Mouse (Mus musculus) ES-E14 (cell line): ENCODE results near the gene Eif2b3. TPM values are rescaled to one million over a fixed set of nuclear protein-coding genes. Genes with fewer than 3 reads are reported as not detected.

Experiments
- DNase-seq: peaks from one replicate; pipeline ENCODE4 v3.0.0-alpha.2; 2013; ENCODE audit warnings: low read depth, low spot score
- H3K27ac ChIP-seq: 2 replicates; pipeline ENCODE4 v1.5.1; 2012; ENCODE audit warnings: low read depth, mild to moderate bottlenecking, low read length, moderate library complexity, mixed read lengths; ENCODE audit not compliant: poor library complexity, insufficient read depth, severe bottlenecking
- H3K36me3 ChIP-seq: 2 replicates; pipeline ENCODE4 v1.6.1; 2012; ENCODE audit warnings: mild to moderate bottlenecking, low read length, moderate library complexity, mixed read lengths; ENCODE audit not compliant: control insufficient read depth, poor library complexity, insufficient read depth, severe bottlenecking
- H3K4me1 ChIP-seq, 2 experiments: fragments of 150-350 bp in 1 of 2; sonication (generic) in 1 of 2; 2 replicates each; pipeline ENCODE4 v1.6.1; 2012; ENCODE audit warnings: low read length in 2 of 2, mild to moderate bottlenecking in 1 of 2, mixed read lengths in 1 of 2; ENCODE audit not compliant: control insufficient read depth in 2 of 2, insufficient read depth in 2 of 2, poor library complexity in 1 of 2
- H3K4me3 ChIP-seq, 2 experiments: fragments of 150-350 bp in 1 of 2; sonication (generic) in 1 of 2; 2 replicates each; pipeline ENCODE4 v1.5.1; 2012; ENCODE audit warnings: low read length in 2 of 2, low read depth in 1 of 2, mild to moderate bottlenecking in 1 of 2, mixed read lengths in 1 of 2; ENCODE audit not compliant: insufficient read depth in 1 of 2, poor library complexity in 1 of 2, severe bottlenecking in 1 of 2
- H3K9ac ChIP-seq: 2 replicates; pipeline ENCODE4 v1.6.1; 2012; ENCODE audit warnings: low read depth, mild to moderate bottlenecking, low read length, mixed read lengths; ENCODE audit not compliant: poor library complexity, insufficient read depth, severe bottlenecking
- H3K9me3 ChIP-seq: fragments of 150-350 bp; sonication (generic); 2 replicates; pipeline ENCODE4 v1.6.1; 2012; ENCODE audit warnings: low read depth, mild to moderate bottlenecking, low read length; ENCODE audit not compliant: control insufficient read depth, insufficient read depth
- CHD2 ChIP-seq: IDR thresholded peaks from 2 replicates; pipeline ENCODE4 v1.6.1; 2014; ENCODE audit warnings: mild to moderate bottlenecking, low read depth, low read length, inconsistent platforms
- HCFC1 ChIP-seq: IDR thresholded peaks from 2 replicates; pipeline ENCODE4 v1.6.1; 2012; ENCODE audit warnings: low read length, inconsistent platforms, borderline replicate concordance; ENCODE audit not compliant: insufficient read depth
- MAFK ChIP-seq: IDR thresholded peaks from 2 replicates; pipeline ENCODE4 v1.6.1; 2014; ENCODE audit warnings: mild to moderate bottlenecking, low read depth, low read length, inconsistent platforms; ENCODE audit not compliant: insufficient read depth
- ZC3H11A ChIP-seq: IDR thresholded peaks from 2 replicates; pipeline ENCODE4 v1.6.1; 2012; ENCODE audit warnings: low read depth, mild to moderate bottlenecking, inconsistent platforms, low read length, borderline replicate concordance
- ZNF384 ChIP-seq: IDR thresholded peaks from 2 replicates; pipeline ENCODE4 v1.6.1; 2012; ENCODE audit warnings: low read depth, low read length, inconsistent platforms
- in situ Hi-C, 2 experiments: fragments of 600-800 bp; cut with MboI; formaldehyde crosslinking; loops; one replicate each; pipeline ENCODE4 v1.15.1; 2025; ENCODE audit warnings: low sequenced_read_pairs in 2 of 2, inconsistent platforms in 1 of 2; ENCODE audit not compliant: unreplicated experiment in 2 of 2
- total RNA-seq: library from RNA; depleted of rRNA; stranded (reverse); fragments of 300-350 nt; gene quantifications from 2 replicates; pipeline ENCODE4 v1.2.3, GENCODE M21; 2012

The Eif2b3 gene
- total RNA-seq, 1 experiment: 55.1 TPM

GRCm38 (mm10) chr4:117104672-117105071 lies 85.5 kb downstream of the Eif2b3 start:
- H3K36me3 ChIP-seq: peaks cover 28% of the 10 kb centered on the region
- H3K4me3 ChIP-seq: no peak overlapping the region
- in situ Hi-C loops: no loop called here

DNA sequence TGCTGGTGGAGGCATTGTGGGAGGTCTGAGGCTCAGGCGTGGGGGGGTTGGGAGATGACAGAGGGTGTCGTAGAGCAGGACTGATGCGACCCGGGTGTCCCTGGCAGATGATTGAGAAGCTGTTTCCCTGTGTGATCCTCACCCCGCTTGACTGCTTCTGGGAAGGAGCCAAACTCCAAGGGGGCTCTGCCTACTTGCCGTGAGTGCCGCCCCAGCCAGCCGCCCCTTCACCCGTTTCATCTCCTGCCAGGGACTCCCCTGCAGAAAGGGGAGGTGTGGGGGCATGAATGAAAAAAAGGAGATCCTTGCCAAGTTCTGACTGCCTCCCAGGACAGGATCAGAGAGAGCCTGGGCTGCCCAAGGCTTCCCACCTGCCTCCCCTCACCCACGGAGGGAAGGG lies 85.9 kb downstream of the Eif2b3 start:
- no peak overlapping the region for H3K4me3 ChIP-seq

More at GRCm38 (mm10) chr4:117104672-117105071, 85.5 kb downstream of the Eif2b3 start:
- Histone ChIP-seq H3K9ac (peak overlapping the region; percentile 4; the same call in 1 of the 2 replicates), H3K4me1 (peaks cover 2 to 54% of the 10 kb centered on the region in 2 experiments; a peak in 2 of 4 replicates), H3K9me3 (no peaks in the 10 kb centered on the region), H3K27ac (no peak overlapping the region)
- TF ChIP-seq HCFC1: no peak
- no peak for TF ChIP-seq ZC3H11A
- no peak for TF ChIP-seq CHD2
- TF ChIP-seq MAFK: no peak
- TF ChIP-seq ZNF384: no peak
- no peak for DNase-seq

GRCm38 (mm10) chr4:117107813-117108523 lies 88.8 kb downstream of the Eif2b3 start:
- Histone ChIP-seq H3K4me3 (no peak overlapping the region), H3K9me3 (no peaks in the 10 kb centered on the region), H3K9ac (no peak overlapping the region), H3K36me3 (peaks cover 42% of the 10 kb centered on the region), H3K4me1 (peaks cover 0 to 47% of the 10 kb centered on the region in 2 experiments; a peak in 2 of 4 replicates), H3K27ac (no peak overlapping the region)
- TF ChIP-seq ZC3H11A: no peak
- TF ChIP-seq MAFK: no peak
- TF ChIP-seq ZNF384: no peak
- no peak for TF ChIP-seq CHD2
- TF ChIP-seq HCFC1: no peak
- in situ Hi-C loops: no loop called here
- DNase-seq: no peak

More for the DNA sequence above, 85.9 kb downstream of the Eif2b3 start:
- no peaks in the 10 kb centered on the region for H3K9me3 ChIP-seq
- DNase-seq: no peak
- TF ChIP-seq ZNF384: no peak
- TF ChIP-seq HCFC1: no peak
- no peak for TF ChIP-seq CHD2
- TF ChIP-seq MAFK: no peak
- no peak for TF ChIP-seq ZC3H11A
- H3K27ac ChIP-seq: no peak overlapping the region
- peaks cover 2 to 53% of the 10 kb centered on the region in 2 experiments; a peak in 2 of 4 replicates for H3K4me1 ChIP-seq
- H3K36me3 ChIP-seq: peaks cover 29% of the 10 kb centered on the region
- H3K9ac ChIP-seq: peak overlapping the region; percentile 18; the same call in 1 of the 2 replicates
- in situ Hi-C loops: no loop called here

GRCm38 (mm10) chr4:117108524-117108849 lies 89.3 kb downstream of the Eif2b3 start:
- TF ChIP-seq HCFC1 (no peak), ZNF384 (no peak), CHD2 (no peak), ZC3H11A (no peak), MAFK (no peak)
- no peak overlapping the region for H3K27ac ChIP-seq
- H3K4me1 ChIP-seq: peaks cover 0 to 43% of the 10 kb centered on the region in 2 experiments; a peak in 2 of 4 replicates
- H3K36me3 ChIP-seq: peaks cover 39% of the 10 kb centered on the region
- H3K9ac ChIP-seq: no peak overlapping the region
- DNase-seq: no peak
- no peak overlapping the region for H3K4me3 ChIP-seq
- H3K9me3 ChIP-seq: no peaks in the 10 kb centered on the region
- in situ Hi-C loops: no loop called here

- peaks cover 47% of the 10 kb centered on the region for H3K36me3 ChIP-seq
- peak overlapping the region; percentile 32 for H3K9ac ChIP-seq
- TF ChIP-seq ZC3H11A: no peak
- no peak for TF ChIP-seq HCFC1
- no peak for TF ChIP-seq CHD2
- TF ChIP-seq MAFK: no peak
- no peak for TF ChIP-seq ZNF384
- H3K27ac ChIP-seq: no peak overlapping the region
- in situ Hi-C loops: no loop called here
- no peak for DNase-seq
- peak overlapping the region; percentile 54 to 55 for H3K4me3 ChIP-seq
- peaks cover 0 to 41% of the 10 kb centered on the region in 2 experiments; a peak in 2 of 4 replicates for H3K4me1 ChIP-seq
- H3K9me3 ChIP-seq: no peaks in the 10 kb centered on the region
These were observed 90.1 kb downstream of the Eif2b3 start for GRCm38 (mm10) chr4:117109330-117109729.
